Mouse (Mus musculus) brain, adult 10 weeks (tissue): ENCODE measurements around the gene Baiap2l2. TPM values are rescaled to one million over a fixed set of nuclear protein-coding genes. Genes with fewer than 3 reads are reported as not detected.

Experiments used
- polyA plus RNA-seq: library from polyadenylated mRNA; stranded (reverse); fragments of 350-450 nt; fragmentation: Illumina TruSeq; extraction: RNeasy Lipid Tissue Mini Kit (QIAGEN cat#74804); gene quantifications from one replicate; pipeline ENCODE4 v1.2.3, GENCODE M21; 2015; ENCODE audit warnings: low read depth, low replicate concordance

Gene Baiap2l2
- polyA plus RNA-seq, result 3.3 TPM

DNA sequence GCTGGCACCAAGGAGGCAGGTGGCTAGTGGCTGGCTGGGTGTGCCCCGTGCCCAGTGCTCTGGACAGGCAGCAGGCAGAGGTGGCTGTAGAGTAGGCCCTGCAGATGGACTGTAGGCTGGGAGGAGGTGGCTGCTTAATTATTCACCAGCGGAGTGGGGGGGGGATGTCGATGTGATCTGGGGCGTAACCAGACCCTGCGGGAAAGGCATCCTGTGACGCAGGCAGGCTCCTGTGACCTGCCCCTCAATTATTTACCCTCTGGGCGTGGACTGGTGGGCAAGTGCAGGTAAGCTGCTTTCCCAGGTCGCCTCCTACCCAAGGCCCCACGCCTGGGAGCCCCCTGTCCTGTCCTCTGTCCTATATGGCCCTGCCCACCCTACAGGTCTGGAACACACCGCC is at the start of gene Baiap2l2:
TSS of gene Baiap2l2 (minus strand) at position 139 of the 400 bp plus-strand sequence.

DNA sequence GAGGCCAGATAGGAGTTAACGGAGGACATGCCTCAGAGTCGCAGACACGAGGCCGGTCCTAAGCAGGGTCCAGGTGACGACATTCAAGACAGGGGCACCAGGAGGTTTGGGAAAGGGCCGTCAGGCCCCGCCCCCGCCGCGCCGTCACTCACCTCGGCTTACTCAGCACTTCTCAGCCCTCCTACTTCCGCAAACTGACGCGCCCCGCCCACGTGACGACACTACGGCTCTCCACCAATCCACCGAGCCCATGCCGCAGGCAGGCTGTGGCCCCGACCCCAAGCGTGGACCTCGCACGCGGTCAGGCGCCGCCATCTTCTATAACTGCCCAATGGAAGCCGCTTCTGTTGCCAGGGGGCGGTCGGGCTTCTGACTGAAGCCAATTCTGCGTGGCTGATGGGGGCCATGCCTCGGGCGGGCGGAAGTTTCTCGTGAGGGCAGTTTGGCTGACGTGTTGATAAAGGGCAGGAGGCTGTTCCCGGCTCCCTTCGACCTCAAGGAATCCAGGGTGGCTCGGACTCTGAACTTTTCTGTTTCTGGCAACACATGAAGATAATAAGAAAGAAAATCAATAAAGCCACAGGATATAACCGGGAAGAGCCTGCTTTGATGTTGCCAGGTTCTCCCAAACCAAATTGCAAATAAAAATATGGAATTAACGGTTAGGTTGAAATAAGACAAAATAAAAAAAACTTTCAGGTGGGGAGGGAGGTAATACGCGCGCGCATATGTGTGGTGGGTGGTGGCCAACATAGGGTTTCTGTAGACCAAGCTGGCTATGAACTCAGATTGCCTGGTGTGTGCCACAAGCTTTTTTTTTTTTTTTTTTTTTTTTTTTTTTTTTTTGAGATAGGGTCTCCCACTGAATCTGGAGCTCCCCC is 43.0 kb upstream of the Baiap2l2 start, which contains the start of gene Pla2g6:
TSS of gene Pla2g6 (minus strand) at position 333 of the 881 bp plus-strand sequence.

DNA sequence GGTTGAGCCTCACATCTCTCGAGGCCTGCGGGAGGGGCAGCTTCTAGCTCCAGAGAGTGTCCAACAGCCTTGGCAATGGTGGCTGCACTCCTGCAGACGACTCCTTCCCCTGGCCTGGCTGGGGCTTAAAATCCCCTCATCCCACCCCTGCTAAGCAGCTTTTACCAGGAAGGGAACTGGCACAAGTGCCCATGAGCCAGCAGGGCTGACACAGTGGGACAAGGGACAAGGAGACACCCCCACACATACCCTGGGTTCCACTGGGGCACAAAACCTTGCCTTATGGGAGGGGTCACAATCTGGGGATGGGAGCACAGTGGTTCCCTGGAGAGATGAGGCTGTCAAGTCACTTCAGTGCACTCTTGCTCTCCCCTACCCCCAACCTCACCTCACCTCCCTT is 30.7 kb downstream of the Baiap2l2 start, which contains the start of gene Slc16a8:
TSS of gene Slc16a8 (minus strand) at position 101 of the 400 bp plus-strand sequence.

DNA sequence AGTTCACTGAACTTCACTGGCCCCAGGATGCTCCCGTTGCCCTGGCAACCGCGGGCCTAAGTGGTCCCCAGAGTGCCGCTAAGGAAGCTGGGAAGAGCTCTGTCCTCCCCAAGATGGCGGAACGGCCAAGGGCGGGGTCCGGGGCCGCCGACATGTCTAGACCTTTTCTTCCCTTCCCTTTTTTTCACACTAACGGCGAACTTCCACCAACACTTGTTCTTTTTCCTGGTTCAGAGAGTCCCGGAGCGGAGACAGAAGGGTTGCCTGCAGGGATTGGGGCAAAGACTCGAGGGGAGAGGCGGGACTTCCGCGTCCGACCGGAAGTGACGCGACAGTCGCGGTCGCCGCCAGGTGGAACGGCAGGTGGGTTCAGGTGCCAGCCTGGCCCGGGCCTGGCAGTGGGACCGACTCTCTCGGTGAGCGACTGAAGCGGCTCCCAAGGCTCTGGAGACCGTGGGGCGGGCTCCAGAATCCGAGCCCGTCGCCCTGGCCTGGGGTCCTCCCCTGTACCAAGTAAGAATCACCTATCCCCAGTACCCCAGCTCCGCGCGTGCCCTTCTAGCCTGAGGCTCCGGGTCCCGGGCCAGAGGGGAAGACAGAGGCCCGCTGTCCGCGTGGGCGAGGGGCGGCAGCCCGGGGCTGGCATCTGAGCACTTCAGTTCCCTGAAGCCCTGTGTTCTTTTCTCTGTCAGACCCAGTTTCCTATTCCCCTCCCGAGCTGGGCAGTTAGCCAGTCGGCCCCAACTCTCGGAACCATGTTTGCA is 56.1 kb downstream of the Baiap2l2 start, which contains the start of the genes Pick1 and Gm49486:
TSS of gene Pick1 (plus strand) at position 116 of the 764 bp plus-strand sequence.
TSS of gene Gm49486 (plus strand) at position 334 of the 764 bp plus-strand sequence.

Other genes with a start within 250 kb of the Baiap2l2 start
- not detected for gene Galr3, start 243.7 kb downstream of the Baiap2l2 start, polyA plus RNA-seq
- gene Ankrd54, start 222.6 kb downstream of the Baiap2l2 start, polyA plus RNA-seq, result 20.0 TPM
- gene Eif3l, start 210.4 kb downstream of the Baiap2l2 start, polyA plus RNA-seq, result 88.2 TPM
- 24.2 TPM for gene Micall1, start 176.6 kb downstream of the Baiap2l2 start, polyA plus RNA-seq
- gene Polr2f, start 144.5 kb downstream of the Baiap2l2 start, polyA plus RNA-seq, result 122 TPM
- gene 1700088E04Rik, start 144.3 kb downstream of the Baiap2l2 start, polyA plus RNA-seq, result 13.7 TPM
- gene Sox10, start 120.3 kb downstream of the Baiap2l2 start, polyA plus RNA-seq, result 34.4 TPM
- 55.9 TPM for gene Pick1, start 56.4 kb downstream of the Baiap2l2 start, polyA plus RNA-seq
- gene Gm49486, start 56.1 kb downstream of the Baiap2l2 start, polyA plus RNA-seq, result not detected
- gene Slc16a8, start 30.8 kb downstream of the Baiap2l2 start, polyA plus RNA-seq, result 1.1 TPM
- 15.4 TPM for gene Pla2g6, start 42.9 kb upstream of the Baiap2l2 start, polyA plus RNA-seq
- gene Maff, start 61.1 kb upstream of the Baiap2l2 start, polyA plus RNA-seq, result 1.1 TPM
- 52.5 TPM for gene Tmem184b, start 118.0 kb upstream of the Baiap2l2 start, polyA plus RNA-seq
- 108 TPM for gene Csnk1e, start 170.0 kb upstream of the Baiap2l2 start, polyA plus RNA-seq
- 90.4 TPM for gene Kcnj4, start 219.7 kb upstream of the Baiap2l2 start, polyA plus RNA-seq
- gene Kdelr3, start 230.9 kb upstream of the Baiap2l2 start, polyA plus RNA-seq, result 2.2 TPM